Mouse (Mus musculus) CD4-positive, CD25-positive, alpha-beta regulatory T cell (primary cell): ENCODE results near the gene Ces5a. TPM values are rescaled to one million over a fixed set of nuclear protein-coding genes. Genes with fewer than 3 reads are reported as not detected.

ENCODE experiments used
- polyA plus RNA-seq: library from polyadenylated mRNA; unstranded; fragments of 100-300 nt; shearing (Covaris generic); gene quantifications from one replicate; pipeline ENCODE4 v1.2.1, GENCODE M21; 2017

Ces5a gene
- 0.24 TPM for polyA plus RNA-seq

DNA sequence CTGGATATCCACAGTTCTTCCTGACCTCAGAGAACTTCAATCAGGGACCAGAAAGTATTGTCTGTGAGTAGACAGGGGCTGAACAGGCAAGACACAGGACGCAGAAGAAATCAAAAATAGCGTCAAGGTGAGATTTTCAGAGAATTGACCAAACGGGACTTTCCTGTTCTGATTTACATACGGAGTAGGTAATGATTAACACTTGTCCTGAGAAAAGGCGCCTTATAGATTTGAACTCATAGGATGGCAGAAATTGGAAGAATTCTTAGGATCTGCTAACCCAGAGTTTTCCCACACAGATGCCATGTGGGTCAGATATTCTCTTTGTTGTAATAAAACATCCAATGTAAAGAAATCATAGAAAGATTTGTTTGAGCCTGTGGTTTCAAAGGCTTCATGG is at the start of gene Ces5a:
TSS of gene Ces5a (minus strand) at position 101 of the 400 bp plus-strand sequence.

Other genes with a start within 250 kb of the Ces5a start
- not detected for gene Ces1g, start 198.5 kb downstream of the Ces5a start, polyA plus RNA-seq
- not detected for gene Ces1h, start 156.1 kb downstream of the Ces5a start, polyA plus RNA-seq